Mouse (Mus musculus): ENCODE measurements around the gene Capza3.

The Capza3 gene

GRCm38 (mm10) chr6:140040952-140041351 is at the start of gene Capza3:
Gene Capza3 (plus strand): TSS chr6:140041252.
- no peak for DNase-seq (ENCODE audit: low spot score)

GRCm38 (mm10) chr6:140005181-140005580 is 35.9 kb upstream of the Capza3 start:
- DNase-seq (ENCODE audit: low spot score) = no peak

- no peak for DNase-seq (ENCODE audit: low spot score)
These were observed 16.6 kb upstream of the Capza3 start for GRCm38 (mm10) chr6:140024404-140024803.

GRCm38 (mm10) chr6:140041357-140041756 is 305 bp downstream of the Capza3 start, which contains the start of gene Plcz1:
Gene Plcz1 (minus strand): TSS chr6:140041457.
- DNase-seq (ENCODE audit: low spot score) = no peak

GRCm38 (mm10) chr6:140051476-140051875 is 10.4 kb downstream of the Capza3 start:
- no peak for DNase-seq (ENCODE audit: low spot score)

GRCm38 (mm10) chr6:140054271-140054928 is 13.3 kb downstream of the Capza3 start:
- no peak for DNase-seq (ENCODE audit: low spot score)

GRCm38 (mm10) chr6:140069177-140069576 is 28.1 kb downstream of the Capza3 start:
- DNase-seq (ENCODE audit: low spot score) = no peak

GRCm38 (mm10) chr6:140080933-140081332 is 39.9 kb downstream of the Capza3 start:
- no peak for DNase-seq (ENCODE audit: low spot score)

- DNase-seq (ENCODE audit: low spot score) = no peak
These were observed 40.7 kb downstream of the Capza3 start for GRCm38 (mm10) chr6:140081739-140082138.

GRCm38 (mm10) chr6:140089855-140090254 is 48.8 kb downstream of the Capza3 start:
- no peak for DNase-seq (ENCODE audit: low spot score)
